Mouse (Mus musculus) E14TG2a.4 (cell line): ENCODE measurements around the gene Usp48.

Experiments used
- CTCF ChIP-seq: conservative IDR thresholded peaks from 2 replicates; pipeline ENCODE4 v1.5.1; 2014; ENCODE audit warnings: low read length
- NANOG ChIP-seq: IDR thresholded peaks from 2 replicates; pipeline ENCODE4 v1.6.1; 2014; ENCODE audit warnings: borderline replicate concordance, low read length, mixed read lengths
- POU5F1 ChIP-seq: IDR thresholded peaks from 2 replicates; pipeline ENCODE4 v1.6.1; 2014; ENCODE audit warnings: low read length, borderline replicate concordance

DNA sequence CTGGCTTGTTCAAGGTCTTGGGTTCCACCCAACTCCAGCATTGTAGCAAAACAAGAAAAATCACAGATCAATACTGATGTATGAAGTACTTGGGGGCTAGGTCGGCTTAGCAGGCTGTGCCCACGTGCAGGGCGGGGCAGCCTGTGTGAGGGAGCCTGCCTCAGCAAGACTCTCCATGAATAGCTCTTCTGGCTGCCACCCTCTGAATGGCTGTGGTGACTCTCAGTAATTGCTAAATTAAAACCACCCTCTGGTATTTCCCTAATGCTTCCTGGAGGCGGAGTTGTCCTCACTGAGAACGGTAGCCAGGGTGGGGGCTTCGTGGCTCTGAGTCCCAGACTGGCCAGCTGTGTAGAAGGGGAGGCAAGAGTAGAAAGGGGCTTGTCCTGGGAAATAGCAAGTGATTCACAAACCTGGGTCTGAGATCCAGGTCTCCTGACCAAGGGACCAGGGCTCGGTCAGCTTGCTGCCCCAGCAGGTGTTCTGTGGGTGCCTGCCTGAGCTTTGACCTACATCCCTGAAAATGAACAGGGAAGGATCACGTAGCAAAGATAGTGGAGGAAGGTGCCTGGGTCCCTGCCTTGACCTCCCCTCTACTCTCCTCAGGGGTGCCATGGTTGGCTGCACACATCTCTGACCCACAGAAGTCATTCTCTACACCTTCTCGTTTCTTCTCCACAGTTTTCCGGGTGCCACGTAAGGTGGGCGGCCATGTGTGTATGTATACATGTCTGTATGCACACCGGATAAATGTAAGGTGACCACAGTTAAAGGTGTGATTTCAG is 83.3 kb downstream of the Usp48 start:
- no peak for TF ChIP-seq CTCF
- no peak for TF ChIP-seq POU5F1
- no peak for TF ChIP-seq NANOG
